Mouse (Mus musculus) intestine, postnatal 0 days (tissue): ENCODE data around the gene Knstrn. TPM values are rescaled to one million over a fixed set of nuclear protein-coding genes. Genes with fewer than 3 reads are reported as not detected.

Source experiments
- ATAC-seq: fragments of 200-750 bp; cut with Nextera tagmentation; 2 replicates; pipeline ENCODE4 v1.8.0; 2017; ENCODE audit warnings: mild to moderate bottlenecking, moderate TSS enrichment, moderate library complexity
- H3K27ac ChIP-seq: fragments of 300-500 bp; sonication (generic); 2 replicates; pipeline ENCODE4 v1.5.1; 2014; ENCODE audit warnings: mild to moderate bottlenecking, low read depth, low read length, moderate library complexity
- H3K27me3 ChIP-seq: fragments of 300-500 bp; sonication (generic); replicated peaks from 2 replicates; pipeline ENCODE4 v1.6.1; 2014; ENCODE audit warnings: low read length, mixed read lengths; ENCODE audit not compliant: control insufficient read depth, insufficient read depth
- H3K36me3 ChIP-seq: fragments of 300-500 bp; sonication (generic); 2 replicates; pipeline ENCODE4 v1.6.1; 2014; ENCODE audit warnings: mild to moderate bottlenecking, moderate library complexity; ENCODE audit not compliant: control insufficient read depth, insufficient read depth
- H3K4me1 ChIP-seq: fragments of 300-500 bp; sonication (generic); replicated peaks from 2 replicates; pipeline ENCODE4 v1.6.1; 2014; ENCODE audit warnings: antibody characterized with exemption, low read length, mixed read lengths; ENCODE audit not compliant: control insufficient read depth, insufficient read depth
- H3K4me2 ChIP-seq: fragments of 300-500 bp; sonication (generic); replicated peaks from 2 replicates; pipeline ENCODE4 v1.6.1; 2014; ENCODE audit warnings: low read depth, mild to moderate bottlenecking, moderate library complexity
- H3K4me3 ChIP-seq: fragments of 300-500 bp; sonication (generic); 2 replicates; pipeline ENCODE4 v1.5.1; 2014; ENCODE audit warnings: low read depth, low read length
- H3K9ac ChIP-seq: fragments of 300-500 bp; sonication (generic); 2 replicates; pipeline ENCODE4 v1.6.1; 2014; ENCODE audit warnings: mild to moderate bottlenecking, low read depth, low read length
- H3K9me3 ChIP-seq: fragments of 300-500 bp; sonication (generic); 2 replicates; pipeline ENCODE4 v1.6.1; 2016; ENCODE audit warnings: mixed run types; ENCODE audit not compliant: control insufficient read depth
- CTCF ChIP-seq: sonication (generic); IDR thresholded peaks from 2 replicates; pipeline ENCODE4 v1.5.1; 2016; ENCODE audit warnings: low read depth, mild to moderate bottlenecking, control low read depth, antibody characterized with exemption, moderate library complexity
- WGBS: fragments of 180-500 bp; shearing (Covaris S2); extraction: QIAGEN DNeasy Blood & Tissue Kit; methylation state at CpG from one replicate; pipeline ENCODE4 v1.1.7; 2014; 5-methylcytosine and 5-hydroxymethylcytosine counted together
- polyA plus RNA-seq: library from polyadenylated mRNA; unstranded; fragments of >200 nt; fragmentation: Nextera tagmentation; extraction: Ambion mirVana; gene quantifications from 2 replicates; pipeline ENCODE4 v1.2.1, GENCODE M21; 2015

Gene Knstrn
- polyA plus RNA-seq, 1 experiment from 2014 or later: 26.4 TPM

DNA sequence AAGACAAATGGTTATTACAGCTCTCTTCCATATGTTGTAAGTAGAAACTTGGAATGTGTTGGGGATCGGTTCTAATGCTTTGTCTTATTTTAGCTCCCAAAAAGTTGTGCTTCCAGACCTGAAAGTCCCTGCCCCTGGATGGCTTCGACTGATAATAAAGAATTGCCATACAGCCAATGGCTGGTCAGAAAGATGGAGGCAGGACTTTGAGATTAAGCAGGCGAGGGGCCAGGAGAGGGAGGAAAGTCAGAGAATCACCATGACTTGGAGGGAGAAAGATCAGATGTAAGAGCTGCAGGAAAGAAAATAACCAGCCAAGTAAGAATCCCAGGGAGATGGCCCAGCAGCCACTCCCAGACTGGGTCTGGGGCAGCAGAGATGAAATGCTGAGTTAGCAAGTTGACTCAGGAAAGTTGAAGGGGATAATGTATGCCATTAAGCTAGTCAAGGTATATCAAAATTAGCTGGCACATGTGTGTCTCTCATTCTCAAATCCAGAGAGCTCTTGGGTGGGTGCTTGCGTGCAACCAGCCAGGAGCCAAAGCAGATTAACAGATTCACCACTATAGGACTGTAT lies 11.2 kb upstream of the Knstrn start:
- H3K36me3 ChIP-seq: no peaks in the 10 kb centered on the region
- H3K4me3 ChIP-seq: no peak overlapping the region
- no peaks in the 10 kb centered on the region for H3K27me3 ChIP-seq
- H3K9ac ChIP-seq: no peak overlapping the region
- no peaks in the 10 kb centered on the region for H3K9me3 ChIP-seq
- TF ChIP-seq CTCF: no peak
- no peak overlapping the region for H3K27ac ChIP-seq
- WGBS: 69% methylated on average over 4 of the region's 4 CpGs
- no peaks in the 10 kb centered on the region for H3K4me1 ChIP-seq
- ATAC-seq: no peak
- no peak overlapping the region for H3K4me2 ChIP-seq

DNA sequence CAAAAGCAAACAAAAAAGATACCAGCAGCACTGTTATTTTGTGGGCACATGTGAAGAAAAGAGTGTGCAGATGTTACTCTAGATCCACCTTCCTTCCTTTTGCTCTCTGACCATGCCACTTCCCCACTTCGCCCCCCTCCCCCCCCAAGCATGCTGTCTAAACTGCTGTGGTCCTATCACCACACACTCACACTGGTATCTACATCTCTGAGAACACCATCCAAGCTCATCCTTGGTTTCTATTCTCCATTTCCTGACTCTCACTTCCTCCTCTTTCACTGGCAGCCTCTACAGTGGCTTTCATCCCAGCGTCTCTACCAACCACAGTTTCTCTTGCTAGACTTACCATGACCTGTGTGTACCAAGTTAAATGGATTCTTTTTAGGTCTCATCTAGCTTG lies 9.3 kb upstream of the Knstrn start:
- Histone ChIP-seq H3K27me3 (no peaks in the 10 kb centered on the region), H3K36me3 (no peaks in the 10 kb centered on the region), H3K4me1 (no peaks in the 10 kb centered on the region), H3K9ac (no peak overlapping the region), H3K27ac (no peak overlapping the region), H3K4me3 (no peak overlapping the region), H3K9me3 (no peaks in the 10 kb centered on the region), H3K4me2 (no peak overlapping the region)
- no peak for TF ChIP-seq CTCF
- no peak for ATAC-seq
- 81% methylated on average over 2 of the region's 2 CpGs for WGBS

- Histone ChIP-seq H3K4me3 (no peak overlapping the region), H3K9ac (no peak overlapping the region), H3K4me2 (no peak overlapping the region), H3K9me3 (no peaks in the 10 kb centered on the region), H3K4me1 (no peaks in the 10 kb centered on the region), H3K27me3 (no peaks in the 10 kb centered on the region), H3K36me3 (no peaks in the 10 kb centered on the region), H3K27ac (no peak overlapping the region)
- TF ChIP-seq CTCF: no peak
- no peak; the same call in 1 of the 2 replicates for ATAC-seq
- WGBS: 21% methylated on average over 3 of the region's 3 CpGs
Measured at GRCm38 (mm10) chr2:118805137-118805536, 8.7 kb upstream of the Knstrn start.

DNA sequence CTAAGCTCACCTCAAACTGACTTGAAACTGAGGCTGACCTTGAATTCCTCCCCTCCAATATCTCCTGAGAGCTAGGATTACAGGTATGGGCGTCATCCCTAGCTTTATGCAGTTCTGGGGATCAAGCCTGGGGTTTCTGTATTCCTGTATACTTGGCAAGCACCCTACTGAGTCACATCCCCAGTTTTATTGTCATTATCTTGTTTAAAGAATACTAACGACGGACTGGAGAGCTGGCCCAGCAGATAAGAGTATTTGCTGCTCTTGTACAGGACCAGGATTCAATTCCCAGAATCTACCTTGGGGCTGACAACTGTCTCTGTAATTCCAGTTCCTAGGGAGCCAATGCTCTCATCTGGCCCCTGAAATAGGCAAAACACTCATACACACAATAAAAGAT lies 8.0 kb upstream of the Knstrn start:
- Histone ChIP-seq H3K27me3 (no peaks in the 10 kb centered on the region), H3K4me2 (no peak overlapping the region), H3K9ac (no peak overlapping the region), H3K27ac (no peak overlapping the region), H3K4me3 (no peak overlapping the region), H3K9me3 (no peaks in the 10 kb centered on the region), H3K36me3 (no peaks in the 10 kb centered on the region), H3K4me1 (no peaks in the 10 kb centered on the region)
- no peak for TF ChIP-seq CTCF
- no peak for ATAC-seq
- WGBS: 15% methylated on average over 3 of the region's 3 CpGs

- Histone ChIP-seq H3K4me1 (no peaks in the 10 kb centered on the region), H3K27ac (no peak overlapping the region), H3K4me3 (no peak overlapping the region), H3K36me3 (no peaks in the 10 kb centered on the region), H3K9me3 (no peaks in the 10 kb centered on the region), H3K4me2 (no peak overlapping the region), H3K27me3 (no peaks in the 10 kb centered on the region), H3K9ac (no peak overlapping the region)
- TF ChIP-seq CTCF: no peak
- ATAC-seq: no peak
- WGBS: 71% methylated on average over 4 of the region's 4 CpGs
Measured at GRCm38 (mm10) chr2:118806860-118807259, 6.9 kb upstream of the Knstrn start.

DNA sequence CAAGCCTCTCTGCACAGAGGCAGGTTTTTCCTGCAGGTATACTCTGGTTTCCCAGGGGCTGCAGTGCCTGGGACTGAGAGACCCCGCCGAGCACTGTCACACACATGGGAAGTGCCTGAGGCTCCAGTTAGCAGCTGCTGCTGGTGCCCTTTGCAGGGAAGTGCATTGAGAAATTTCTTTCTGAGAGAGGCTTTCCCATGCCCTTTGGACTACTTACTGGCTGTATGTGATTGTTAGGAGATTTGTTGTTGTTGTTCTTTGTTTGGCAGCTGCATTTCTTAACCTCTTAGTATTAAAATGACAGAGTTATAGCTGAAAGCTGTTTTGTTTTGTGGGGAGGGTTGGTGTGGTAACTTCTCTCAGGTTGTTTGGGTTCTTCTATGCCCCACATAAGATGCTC lies 2.9 kb upstream of the Knstrn start:
- H3K4me1 ChIP-seq: peaks cover 7% of the 10 kb centered on the region
- no peak overlapping the region for H3K4me2 ChIP-seq
- no peak for TF ChIP-seq CTCF
- no peak overlapping the region for H3K4me3 ChIP-seq
- H3K9me3 ChIP-seq: no peaks in the 10 kb centered on the region
- H3K27ac ChIP-seq: no peak overlapping the region
- 21% methylated on average over 2 of the region's 2 CpGs for WGBS
- H3K36me3 ChIP-seq: no peaks in the 10 kb centered on the region
- H3K27me3 ChIP-seq: no peaks in the 10 kb centered on the region
- ATAC-seq: no peak
- no peak overlapping the region for H3K9ac ChIP-seq

DNA sequence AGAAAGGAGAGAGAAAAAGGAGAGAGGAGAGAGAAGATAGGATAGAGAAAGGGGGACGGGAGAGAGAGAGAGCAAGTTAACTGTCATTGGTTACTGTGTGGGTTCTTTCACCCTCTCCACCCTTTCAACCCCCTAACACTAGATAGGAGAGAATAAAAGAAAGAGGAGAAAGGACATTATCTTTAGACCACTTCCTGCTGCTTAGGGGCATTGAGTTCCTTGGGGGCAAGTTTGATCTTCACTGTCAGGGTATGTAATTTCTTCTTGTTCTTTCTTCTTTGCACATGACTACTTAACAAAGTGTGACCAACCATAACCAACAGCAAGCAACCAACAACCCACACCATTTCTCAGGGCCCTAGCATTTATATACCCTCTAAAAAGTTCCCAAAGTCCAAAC lies 1.1 kb upstream of the Knstrn start:
- Histone ChIP-seq H3K4me2 (no peak overlapping the region), H3K27me3 (no peaks in the 10 kb centered on the region), H3K4me1 (peaks cover 7% of the 10 kb centered on the region), H3K9me3 (no peaks in the 10 kb centered on the region), H3K27ac (no peak overlapping the region), H3K9ac (no peak overlapping the region), H3K4me3 (no peak overlapping the region), H3K36me3 (peaks cover 7% of the 10 kb centered on the region)
- ATAC-seq: no peak
- no peak for TF ChIP-seq CTCF
- 59% methylated on average over 1 of the region's 1 CpGs for WGBS
